Mouse (Mus musculus): ENCODE results near the gene Wdr73. TPM values are rescaled to one million over a fixed set of nuclear protein-coding genes. Genes with fewer than 3 reads are reported as not detected.
A peak's percentile ranks its signal among the peaks of the same experiment; 100 is the strongest.

Gene Wdr73
- polyA plus RNA-seq, 1 experiment from 2014 or later, result 44.0 TPM

- H3K9me3 ChIP-seq (ENCODE audit: control insufficient read depth, low read length), result no peaks in the 10 kb centered on the region
- H3K36me3 ChIP-seq (ENCODE audit: control insufficient read depth, insufficient read depth, low read length), result peaks cover 9% of the 10 kb centered on the region
- no peak overlapping the region for H3K27ac ChIP-seq (ENCODE audit: low read depth, low read length)
- no peak for DNase-seq (ENCODE audit: low spot score)
- WGBS, result 48% methylated on average over 7 of the region's 7 CpGs
- ATAC-seq (replicated peaks; ENCODE audit: low FRiP score), result no peak
- no peaks in the 10 kb centered on the region for H3K27me3 ChIP-seq (replicated peaks; ENCODE audit: control insufficient read depth, insufficient read depth, low read length)
- H3K4me1 ChIP-seq (replicated peaks; ENCODE audit: control insufficient read depth, insufficient read depth, low read length), result peaks cover 24% of the 10 kb centered on the region
- no peak overlapping the region for H3K9ac ChIP-seq (ENCODE audit: low read depth, low read length)
- H3K4me2 ChIP-seq, result peak overlapping the region; percentile 19; the same call in 1 of the 2 replicates
- H3K4me3 ChIP-seq (ENCODE audit: low read depth, low read length), result no peak overlapping the region
These were observed 34.4 kb downstream of the Wdr73 start for GRCm38 (mm10) chr7:80866514-80867147.

GRCm38 (mm10) chr7:80865521-80865920, 35.5 kb downstream of the Wdr73 start:
- Histone ChIP-seq H3K27ac (ENCODE audit: low read depth, low read length) (peak overlapping the region; percentile 71), H3K9me3 (ENCODE audit: control insufficient read depth, low read length) (no peaks in the 10 kb centered on the region), H3K27me3 (replicated peaks; ENCODE audit: control insufficient read depth, insufficient read depth, low read length) (no peaks in the 10 kb centered on the region), H3K4me2 (peak overlapping the region; percentile 26; the same call in 1 of the 2 replicates), H3K4me1 (replicated peaks; ENCODE audit: control insufficient read depth, insufficient read depth, low read length) (peaks cover 30% of the 10 kb centered on the region), H3K36me3 (ENCODE audit: control insufficient read depth, insufficient read depth, low read length) (peaks cover 9% of the 10 kb centered on the region), H3K4me3 (ENCODE audit: low read depth, low read length) (no peak overlapping the region), H3K9ac (ENCODE audit: low read depth, low read length) (no peak overlapping the region)
- ATAC-seq (replicated peaks; ENCODE audit: low FRiP score), result no peak
- no peak for DNase-seq (ENCODE audit: low spot score)
- WGBS, result 78% methylated on average over 7 of the region's 7 CpGs

- Histone ChIP-seq H3K4me3 (ENCODE audit: low read depth, low read length) (no peak overlapping the region), H3K27me3 (replicated peaks; ENCODE audit: control insufficient read depth, insufficient read depth, low read length) (no peaks in the 10 kb centered on the region), H3K27ac (ENCODE audit: low read depth, low read length) (peak overlapping the region; percentile 71; the same call in 1 of the 2 replicates), H3K9me3 (ENCODE audit: control insufficient read depth, low read length) (no peaks in the 10 kb centered on the region), H3K9ac (ENCODE audit: low read depth, low read length) (no peak overlapping the region), H3K36me3 (ENCODE audit: control insufficient read depth, insufficient read depth, low read length) (peaks cover 9% of the 10 kb centered on the region), H3K4me2 (peak overlapping the region; percentile 40), H3K4me1 (replicated peaks; ENCODE audit: control insufficient read depth, insufficient read depth, low read length) (peaks cover 32% of the 10 kb centered on the region)
- ATAC-seq (replicated peaks; ENCODE audit: low FRiP score), result no peak
- WGBS, result 32% methylated on average over 8 of the region's 8 CpGs
- no peak for DNase-seq (ENCODE audit: low spot score)
These were observed 36.2 kb downstream of the Wdr73 start for GRCm38 (mm10) chr7:80864831-80865230.

DNA sequence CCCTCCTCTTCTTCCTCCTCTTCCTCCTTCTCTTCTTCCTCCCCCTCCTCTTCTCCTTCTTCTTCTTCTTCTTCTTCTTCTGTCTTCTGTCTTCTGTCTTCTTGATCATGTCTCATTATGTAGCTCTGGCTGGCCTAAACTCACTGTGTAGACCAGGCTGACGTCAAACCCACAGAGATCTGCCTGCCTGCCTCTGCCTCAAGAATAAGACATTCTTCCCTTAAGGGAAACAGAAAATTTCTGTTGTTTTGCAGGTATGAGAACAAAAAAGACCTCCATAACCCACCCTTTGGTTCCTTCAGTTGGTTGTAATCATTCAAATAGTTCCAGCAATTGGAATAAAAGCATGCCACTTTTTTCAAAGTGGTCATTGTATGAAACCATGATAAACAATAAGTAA, 36.9 kb downstream of the Wdr73 start:
- H3K4me3 ChIP-seq (ENCODE audit: low read depth, low read length), result no peak overlapping the region
- H3K36me3 ChIP-seq (ENCODE audit: control insufficient read depth, insufficient read depth, low read length), result peaks cover 9% of the 10 kb centered on the region
- DNase-seq (ENCODE audit: low spot score), result no peak
- H3K4me2 ChIP-seq, result no peak overlapping the region; the same call in 1 of the 2 replicates
- WGBS, result 63% methylated on average over 1 of the region's 1 CpGs
- no peak overlapping the region for H3K9ac ChIP-seq (ENCODE audit: low read depth, low read length)
- no peak overlapping the region; the same call in 1 of the 2 replicates for H3K27ac ChIP-seq (ENCODE audit: low read depth, low read length)
- H3K27me3 ChIP-seq (replicated peaks; ENCODE audit: control insufficient read depth, insufficient read depth, low read length), result no peaks in the 10 kb centered on the region
- no peaks in the 10 kb centered on the region for H3K9me3 ChIP-seq (ENCODE audit: control insufficient read depth, low read length)
- H3K4me1 ChIP-seq (replicated peaks; ENCODE audit: control insufficient read depth, insufficient read depth, low read length), result peaks cover 32% of the 10 kb centered on the region
- ATAC-seq (replicated peaks; ENCODE audit: low FRiP score), result no peak

DNA sequence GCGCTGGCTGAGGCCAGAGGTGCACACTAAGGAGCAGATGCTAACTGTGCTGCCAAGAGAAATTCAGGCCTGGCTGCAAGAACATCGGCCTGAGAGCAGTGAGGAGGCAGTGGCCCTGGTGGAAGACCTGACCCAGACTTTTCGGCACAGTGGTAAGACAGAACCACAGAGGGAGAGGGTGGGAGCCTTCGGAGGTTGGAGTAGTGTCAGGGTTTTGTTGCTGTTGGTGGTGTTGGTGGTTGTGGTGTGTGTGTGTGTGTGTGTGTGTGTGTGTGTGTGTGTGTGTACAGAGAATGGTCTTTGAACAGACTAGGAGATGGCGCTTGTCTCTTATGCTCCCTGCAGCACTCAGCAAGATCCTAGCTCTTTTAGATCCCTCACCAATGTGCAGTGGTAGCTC, 37.5 kb downstream of the Wdr73 start:
- Histone ChIP-seq H3K4me1 (replicated peaks; ENCODE audit: control insufficient read depth, insufficient read depth, low read length) (peaks cover 32% of the 10 kb centered on the region), H3K9me3 (ENCODE audit: control insufficient read depth, low read length) (no peaks in the 10 kb centered on the region), H3K4me3 (ENCODE audit: low read depth, low read length) (no peak overlapping the region), H3K9ac (ENCODE audit: low read depth, low read length) (no peak overlapping the region), H3K27ac (ENCODE audit: low read depth, low read length) (no peak overlapping the region), H3K27me3 (replicated peaks; ENCODE audit: control insufficient read depth, insufficient read depth, low read length) (no peaks in the 10 kb centered on the region), H3K36me3 (ENCODE audit: control insufficient read depth, insufficient read depth, low read length) (peaks cover 8% of the 10 kb centered on the region), H3K4me2 (no peak overlapping the region)
- WGBS, result 88% methylated on average over 5 of the region's 5 CpGs
- DNase-seq (ENCODE audit: low spot score) (no peak), ATAC-seq (replicated peaks; ENCODE audit: low FRiP score) (no peak)

- H3K4me3 ChIP-seq (ENCODE audit: low read depth, low read length), result no peak overlapping the region
- H3K9me3 ChIP-seq (ENCODE audit: control insufficient read depth, low read length), result no peaks in the 10 kb centered on the region
- H3K27me3 ChIP-seq (replicated peaks; ENCODE audit: control insufficient read depth, insufficient read depth, low read length), result no peaks in the 10 kb centered on the region
- H3K27ac ChIP-seq (ENCODE audit: low read depth, low read length), result no peak overlapping the region
- H3K4me2 ChIP-seq, result no peak overlapping the region
- ATAC-seq (replicated peaks; ENCODE audit: low FRiP score), result no peak
- no peak for DNase-seq (ENCODE audit: low spot score)
- 72% methylated on average over 2 of the region's 2 CpGs for WGBS
- peaks cover 2% of the 10 kb centered on the region; the same call in 1 of the 2 replicates for H3K36me3 ChIP-seq (ENCODE audit: control insufficient read depth, insufficient read depth, low read length)
- peaks cover 32% of the 10 kb centered on the region for H3K4me1 ChIP-seq (replicated peaks; ENCODE audit: control insufficient read depth, insufficient read depth, low read length)
- H3K9ac ChIP-seq (ENCODE audit: low read depth, low read length), result no peak overlapping the region
These were observed 38.6 kb downstream of the Wdr73 start for GRCm38 (mm10) chr7:80862475-80862874.

DNA sequence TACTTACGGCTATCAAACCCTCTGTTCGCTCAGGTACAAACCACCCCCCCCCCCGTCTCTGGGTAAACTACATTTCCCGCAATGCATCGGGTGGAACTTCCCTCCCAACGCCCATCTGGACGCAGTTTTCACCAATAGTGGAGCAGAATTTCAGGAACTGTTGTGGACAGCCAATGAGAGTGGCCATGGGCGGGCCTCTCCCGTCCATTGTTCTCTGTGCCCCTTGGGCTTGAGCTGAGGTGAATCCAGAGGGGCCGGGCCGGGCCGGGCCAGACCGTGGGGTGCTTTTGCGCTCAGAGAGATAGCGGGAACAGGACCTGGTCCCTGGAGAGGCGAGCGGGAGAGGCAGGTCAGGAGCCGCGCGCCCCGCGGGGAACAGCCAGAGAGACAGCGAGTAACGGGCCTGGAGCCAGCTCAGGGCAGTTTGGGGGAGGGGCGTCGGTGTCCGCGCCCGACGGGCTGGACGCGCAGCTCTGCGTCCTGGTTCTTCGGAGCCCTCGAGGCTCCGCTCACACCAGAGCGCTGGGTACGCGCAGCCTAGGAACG, 40.3 kb downstream of the Wdr73 start, which contains the start of gene Zscan2:
Gene Zscan2, plus strand, starts transcription at position 192 of the 546 bp plus-strand sequence.
- Histone ChIP-seq H3K9ac (ENCODE audit: low read depth, low read length) (peak within 1 kb of the TSS; percentile 90), H3K4me2 (peak within 1 kb of the TSS; percentile 95), H3K4me3 (ENCODE audit: low read depth, low read length) (peak within 1 kb of the TSS; percentile 91), H3K4me1 (replicated peaks; ENCODE audit: control insufficient read depth, insufficient read depth, low read length) (peaks cover 24% of the 10 kb centered on the region), H3K27ac (ENCODE audit: low read depth, low read length) (no peak within 1 kb of the TSS), H3K9me3 (ENCODE audit: control insufficient read depth, low read length) (no peaks in the 10 kb centered on the region), H3K36me3 (ENCODE audit: control insufficient read depth, insufficient read depth, low read length) (0 out of 2 replicates have a peak, but pooled peaks cover under 1% of the 10 kb centered on the region), H3K27me3 (replicated peaks; ENCODE audit: control insufficient read depth, insufficient read depth, low read length) (no peaks in the 10 kb centered on the region)
- ATAC-seq (replicated peaks; ENCODE audit: low FRiP score) (peak; percentile 97), DNase-seq (ENCODE audit: low spot score) (peak; percentile 92)
- WGBS, result under 1% methylated on average over 40 of the region's 40 CpGs

GRCm38 (mm10) chr7:80860227-80860626, 40.8 kb downstream of the Wdr73 start:
- peak overlapping the region; percentile 95 for H3K4me2 ChIP-seq
- peaks cover 22% of the 10 kb centered on the region for H3K4me1 ChIP-seq (replicated peaks; ENCODE audit: control insufficient read depth, insufficient read depth, low read length)
- peak overlapping the region; percentile 42; the same call in 1 of the 2 replicates for H3K9ac ChIP-seq (ENCODE audit: low read depth, low read length)
- H3K36me3 ChIP-seq (ENCODE audit: control insufficient read depth, insufficient read depth, low read length), result no peaks in the 10 kb centered on the region
- no peaks in the 10 kb centered on the region for H3K9me3 ChIP-seq (ENCODE audit: control insufficient read depth, low read length)
- H3K4me3 ChIP-seq (ENCODE audit: low read depth, low read length), result peak overlapping the region; percentile 91
- under 1% methylated on average over 13 of the region's 13 CpGs for WGBS
- H3K27ac ChIP-seq (ENCODE audit: low read depth, low read length), result no peak overlapping the region
- DNase-seq (ENCODE audit: low spot score), result peak; percentile 62
- H3K27me3 ChIP-seq (replicated peaks; ENCODE audit: control insufficient read depth, insufficient read depth, low read length), result no peaks in the 10 kb centered on the region
- ATAC-seq (replicated peaks; ENCODE audit: low FRiP score), result peak; percentile 55

- Histone ChIP-seq H3K4me3 (ENCODE audit: low read depth, low read length) (no peak overlapping the region), H3K4me1 (replicated peaks; ENCODE audit: control insufficient read depth, insufficient read depth, low read length) (peaks cover 12% of the 10 kb centered on the region), H3K4me2 (no peak overlapping the region), H3K9me3 (ENCODE audit: control insufficient read depth, low read length) (no peaks in the 10 kb centered on the region), H3K27ac (ENCODE audit: low read depth, low read length) (no peak overlapping the region), H3K36me3 (ENCODE audit: control insufficient read depth, insufficient read depth, low read length) (no peaks in the 10 kb centered on the region), H3K27me3 (replicated peaks; ENCODE audit: control insufficient read depth, insufficient read depth, low read length) (no peaks in the 10 kb centered on the region), H3K9ac (ENCODE audit: low read depth, low read length) (no peak overlapping the region)
- WGBS, result 18% methylated on average over 6 of the region's 6 CpGs
- ATAC-seq (replicated peaks; ENCODE audit: low FRiP score), result 0 out of 2 replicates have a peak, but pooled peaks have one; percentile 31
- peak; percentile 65 for DNase-seq (ENCODE audit: low spot score)
These were observed 43.9 kb downstream of the Wdr73 start for GRCm38 (mm10) chr7:80857181-80857580.
